Mouse (Mus musculus): Measurements from ENCODE around the gene Trp53rka. TPM values are rescaled to one million over a fixed set of nuclear protein-coding genes. Genes with fewer than 3 reads are reported as not detected.
"Not testable (repeated sequence)": the region's sequence is repeated elsewhere in the genome, so short reads cannot be mapped to it uniquely, and the experiment has no call there.

The Trp53rka gene
- 0.97 and 1.3 TPM in 2 replicates for polyA plus RNA-seq (2012)

- Histone ChIP-seq H3K36me3 (ENCODE audit: control insufficient read depth) (peaks cover 23% of the 10 kb centered on the region), H3K9me3 (ENCODE audit: control insufficient read depth, low read length) (no peaks in the 10 kb centered on the region), H3K27me3 (ENCODE audit: control insufficient read depth) (no peaks in the 10 kb centered on the region), H3K4me1 (ENCODE audit: control insufficient read depth) (peaks cover 18% of the 10 kb centered on the region), H3K4me3 (replicated peaks) (peak within 1 kb of the TSS; percentile 73)
- no peak for TF ChIP-seq GATA1 (IDR thresholded peaks at IDR 0.05; ENCODE audit: low read length)
Measured at GRCm38 (mm10) chr2:165492648-165493553, at the start of gene Trp53rka. TSS of gene Trp53rka (minus strand) at chr2:165493324.

- Histone ChIP-seq H3K36me3 (ENCODE audit: control insufficient read depth) (no peaks in the 10 kb centered on the region), H3K27me3 (ENCODE audit: control insufficient read depth) (no peaks in the 10 kb centered on the region), H3K4me3 (replicated peaks) (no peak overlapping the region), H3K4me1 (ENCODE audit: control insufficient read depth) (no peaks in the 10 kb centered on the region), H3K9me3 (ENCODE audit: control insufficient read depth, low read length) (no peaks in the 10 kb centered on the region)
- no peak for TF ChIP-seq GATA1 (IDR thresholded peaks at IDR 0.05; ENCODE audit: low read length)
- no peak for TF ChIP-seq TAL1 (IDR thresholded peaks at IDR 0.05; ENCODE audit: low read length)
Measured at GRCm38 (mm10) chr2:165540975-165541374, 47.9 kb upstream of the Trp53rka start.

GRCm38 (mm10) chr2:165533789-165534188 is 40.7 kb upstream of the Trp53rka start:
- no peak for TF ChIP-seq GATA1 (IDR thresholded peaks at IDR 0.05; ENCODE audit: low read length)
- no peak for TF ChIP-seq TAL1 (IDR thresholded peaks at IDR 0.05; ENCODE audit: low read length)
- H3K9me3 ChIP-seq (ENCODE audit: control insufficient read depth, low read length): no peaks in the 10 kb centered on the region
- no peaks in the 10 kb centered on the region for H3K4me1 ChIP-seq (ENCODE audit: control insufficient read depth)
- H3K36me3 ChIP-seq (ENCODE audit: control insufficient read depth): no peaks in the 10 kb centered on the region
- H3K4me3 ChIP-seq (replicated peaks): no peak overlapping the region
- H3K27me3 ChIP-seq (ENCODE audit: control insufficient read depth): no peaks in the 10 kb centered on the region

GRCm38 (mm10) chr2:165529106-165529505 is 36.0 kb upstream of the Trp53rka start:
- H3K4me3 ChIP-seq (replicated peaks): no peak overlapping the region
- no peaks in the 10 kb centered on the region for H3K4me1 ChIP-seq (ENCODE audit: control insufficient read depth)
- TF ChIP-seq TAL1 (IDR thresholded peaks at IDR 0.05; ENCODE audit: low read length) (no peak), GATA1 (IDR thresholded peaks at IDR 0.05; ENCODE audit: low read length) (no peak)
- no peaks in the 10 kb centered on the region for H3K27me3 ChIP-seq (ENCODE audit: control insufficient read depth)
- no peaks in the 10 kb centered on the region for H3K9me3 ChIP-seq (ENCODE audit: control insufficient read depth, low read length)
- H3K36me3 ChIP-seq (ENCODE audit: control insufficient read depth): no peaks in the 10 kb centered on the region

- Histone ChIP-seq H3K4me3 (replicated peaks) (no peak overlapping the region), H3K4me1 (ENCODE audit: control insufficient read depth) (no peaks in the 10 kb centered on the region), H3K36me3 (ENCODE audit: control insufficient read depth) (no peaks in the 10 kb centered on the region), H3K27me3 (ENCODE audit: control insufficient read depth) (no peaks in the 10 kb centered on the region), H3K9me3 (ENCODE audit: control insufficient read depth, low read length) (no peaks in the 10 kb centered on the region)
- TF ChIP-seq GATA1 (IDR thresholded peaks at IDR 0.05; ENCODE audit: low read length) (no peak), TAL1 (IDR thresholded peaks at IDR 0.05; ENCODE audit: low read length) (no peak)
Measured at GRCm38 (mm10) chr2:165525609-165526008, 32.5 kb upstream of the Trp53rka start.

- Histone ChIP-seq H3K27me3 (ENCODE audit: control insufficient read depth) (no peaks in the 10 kb centered on the region), H3K9me3 (ENCODE audit: control insufficient read depth, low read length) (no peaks in the 10 kb centered on the region), H3K36me3 (ENCODE audit: control insufficient read depth) (no peaks in the 10 kb centered on the region), H3K4me1 (ENCODE audit: control insufficient read depth) (peaks cover 1% of the 10 kb centered on the region; the same call in 1 of the 2 replicates), H3K4me3 (replicated peaks) (no peak overlapping the region)
- TF ChIP-seq GATA1 (IDR thresholded peaks at IDR 0.05; ENCODE audit: low read length) (no peak), TAL1 (IDR thresholded peaks at IDR 0.05; ENCODE audit: low read length) (no peak)
Measured at GRCm38 (mm10) chr2:165515178-165515728, 22.1 kb upstream of the Trp53rka start.

- H3K4me1 ChIP-seq (ENCODE audit: control insufficient read depth): peaks cover 1% of the 10 kb centered on the region; the same call in 1 of the 2 replicates
- no peak overlapping the region for H3K4me3 ChIP-seq (replicated peaks)
- no peaks in the 10 kb centered on the region for H3K9me3 ChIP-seq (ENCODE audit: control insufficient read depth, low read length)
- H3K36me3 ChIP-seq (ENCODE audit: control insufficient read depth): no peaks in the 10 kb centered on the region
- no peak for TF ChIP-seq GATA1 (IDR thresholded peaks at IDR 0.05; ENCODE audit: low read length)
- no peak for TF ChIP-seq TAL1 (IDR thresholded peaks at IDR 0.05; ENCODE audit: low read length)
- H3K27me3 ChIP-seq (ENCODE audit: control insufficient read depth): no peaks in the 10 kb centered on the region
Measured at GRCm38 (mm10) chr2:165512870-165513600, 19.9 kb upstream of the Trp53rka start.

GRCm38 (mm10) chr2:165512426-165512825 is 19.3 kb upstream of the Trp53rka start:
- no peak overlapping the region for H3K4me3 ChIP-seq (replicated peaks)
- peaks cover 1% of the 10 kb centered on the region; the same call in 1 of the 2 replicates for H3K4me1 ChIP-seq (ENCODE audit: control insufficient read depth)
- no peaks in the 10 kb centered on the region for H3K27me3 ChIP-seq (ENCODE audit: control insufficient read depth)
- no peaks in the 10 kb centered on the region for H3K9me3 ChIP-seq (ENCODE audit: control insufficient read depth, low read length)
- H3K36me3 ChIP-seq (ENCODE audit: control insufficient read depth): no peaks in the 10 kb centered on the region
- TF ChIP-seq GATA1 (IDR thresholded peaks at IDR 0.05; ENCODE audit: low read length): no peak
- TF ChIP-seq TAL1 (IDR thresholded peaks at IDR 0.05; ENCODE audit: low read length): no peak

- H3K4me3 ChIP-seq (replicated peaks); H3K27me3 ChIP-seq (ENCODE audit: control insufficient read depth): not testable (repeated sequence)
Measured at GRCm38 (mm10) chr2:165511530-165511929, 18.4 kb upstream of the Trp53rka start.

GRCm38 (mm10) chr2:165510914-165511458 is 17.9 kb upstream of the Trp53rka start:
- not testable (repeated sequence) for H3K9me3 ChIP-seq (ENCODE audit: control insufficient read depth, low read length); H3K4me1 ChIP-seq (ENCODE audit: control insufficient read depth); H3K27me3 ChIP-seq (ENCODE audit: control insufficient read depth); H3K36me3 ChIP-seq (ENCODE audit: control insufficient read depth); H3K4me3 ChIP-seq (replicated peaks)

More at GRCm38 (mm10) chr2:165511530-165511929, 18.4 kb upstream of the Trp53rka start:
- H3K36me3 ChIP-seq (ENCODE audit: control insufficient read depth); H3K4me1 ChIP-seq (ENCODE audit: control insufficient read depth); H3K9me3 ChIP-seq (ENCODE audit: control insufficient read depth, low read length): not testable (repeated sequence)

Measured in erythroblast, embryonic 14.5 days (primary cell).